Mouse (Mus musculus): ENCODE results near the gene Cyth1.

Gene Cyth1

GRCm38 (mm10) chr11:118162245-118162644 lies 86.1 kb downstream of the Cyth1 start:
- in situ Hi-C loops (cut with MboI; ENCODE audit: low sequenced_read_pairs): no loop called here

- in situ Hi-C loops (cut with MboI; ENCODE audit: low sequenced_read_pairs): no loop called here
These were observed 87.2 kb downstream of the Cyth1 start for GRCm38 (mm10) chr11:118161240-118161639.

GRCm38 (mm10) chr11:118160763-118161162 lies 87.6 kb downstream of the Cyth1 start:
- in situ Hi-C loops (cut with MboI; ENCODE audit: low sequenced_read_pairs): no loop called here

GRCm38 (mm10) chr11:118158753-118159152 lies 89.6 kb downstream of the Cyth1 start:
- in situ Hi-C loops (cut with MboI; ENCODE audit: low sequenced_read_pairs): no loop called here

- in situ Hi-C loops (cut with MboI; ENCODE audit: low sequenced_read_pairs): no loop called here
These were observed 91.8 kb downstream of the Cyth1 start for GRCm38 (mm10) chr11:118156480-118157060.

- in situ Hi-C loops (cut with MboI; ENCODE audit: low sequenced_read_pairs): no loop called here
These were observed 95.4 kb downstream of the Cyth1 start for GRCm38 (mm10) chr11:118152964-118153363.

GRCm38 (mm10) chr11:118151423-118152180 lies 96.8 kb downstream of the Cyth1 start:
- in situ Hi-C loops (cut with MboI; ENCODE audit: low sequenced_read_pairs): no loop called here

GRCm38 (mm10) chr11:118150115-118150701 lies 98.2 kb downstream of the Cyth1 start:
- in situ Hi-C loops (cut with MboI; ENCODE audit: low sequenced_read_pairs): no loop called here

GRCm38 (mm10) chr11:118147877-118148637 lies 100.3 kb downstream of the Cyth1 start:
- in situ Hi-C loops (cut with MboI; ENCODE audit: low sequenced_read_pairs): no loop called here

- in situ Hi-C loops (cut with MboI; ENCODE audit: low sequenced_read_pairs): no loop called here
These were observed 101.9 kb downstream of the Cyth1 start for GRCm38 (mm10) chr11:118146446-118146845.

- in situ Hi-C loops (cut with MboI; ENCODE audit: low sequenced_read_pairs): no loop called here
These were observed 102.5 kb downstream of the Cyth1 start for GRCm38 (mm10) chr11:118145771-118146351.

GRCm38 (mm10) chr11:118145092-118145491 lies 103.3 kb downstream of the Cyth1 start:
- in situ Hi-C loops (cut with MboI; ENCODE audit: low sequenced_read_pairs): no loop called here

GRCm38 (mm10) chr11:118143731-118144130 lies 104.7 kb downstream of the Cyth1 start:
- in situ Hi-C loops (cut with MboI; ENCODE audit: low sequenced_read_pairs): no loop called here

GRCm38 (mm10) chr11:118142547-118143165 lies 105.7 kb downstream of the Cyth1 start:
- in situ Hi-C loops (cut with MboI; ENCODE audit: low sequenced_read_pairs): no loop called here

GRCm38 (mm10) chr11:118140771-118141565 lies 107.4 kb downstream of the Cyth1 start:
- in situ Hi-C loops (cut with MboI; ENCODE audit: low sequenced_read_pairs): no loop called here

GRCm38 (mm10) chr11:118138347-118138746 lies 110.0 kb downstream of the Cyth1 start:
- in situ Hi-C loops (cut with MboI; ENCODE audit: low sequenced_read_pairs): no loop called here

GRCm38 (mm10) chr11:118136172-118136632 lies 112.2 kb downstream of the Cyth1 start:
- in situ Hi-C loops (cut with MboI; ENCODE audit: low sequenced_read_pairs): no loop called here

- in situ Hi-C loops (cut with MboI; ENCODE audit: low sequenced_read_pairs): no loop called here
These were observed 113.1 kb downstream of the Cyth1 start for GRCm38 (mm10) chr11:118135271-118135670.

GRCm38 (mm10) chr11:118133752-118134169 lies 114.6 kb downstream of the Cyth1 start:
- in situ Hi-C loops (cut with MboI; ENCODE audit: low sequenced_read_pairs): no loop called here
